ENCODE assay signal across 19 mouse cellular contexts in genomic region chr14:12029926-12030325, GRCm38 (mm10).
DNase-seq lines count a peak whose midpoint lies in the region; ATAC-seq and TF ChIP-seq lines count a peak whose summit lies in the region.
"Had no signal": no experiment of that assay in that cellular context is flagged by ENCODE, and none has a peak within 500 bp of the region (broad histone marks: within the 10 kb centered on the region; RNA-seq: fewer than 3 reads in every experiment).

No protein-coding gene starts in this region.

- no peaks in the 10 kb centered on the region for H3K4me1 ChIP-seq in intestine, embryonic 15.5 days (replicated peaks)
- H3K4me1 ChIP-seq: hindbrain, embryonic 13.5 days; megakaryocyte, embryonic 14.5 days; neural tube, embryonic 15.5 days; stomach, embryonic 15.5 days had no signal

- intact Hi-C loops in heart, postnatal 25 days (cut with DNase I): no loop called here

- no peak overlapping the region for H3K9ac ChIP-seq in intestine, embryonic 15.5 days
- H3K9ac ChIP-seq: embryonic facial prominence, embryonic 13.5 days; hindbrain, embryonic 13.5 days; limb, embryonic 12.5 days; liver, embryonic 14.5 days; neural tube, embryonic 15.5 days; stomach, embryonic 15.5 days had no signal

- no peak overlapping the region for H3K27ac ChIP-seq in layer of hippocampus, adult 2 months
- no peak overlapping the region for H3K27ac ChIP-seq in intestine, embryonic 15.5 days
- H3K27ac ChIP-seq: embryonic facial prominence, embryonic 13.5 days; forebrain, embryonic 10.5 days; hindbrain, embryonic 13.5 days; limb, embryonic 12.5 days; liver, embryonic 14.5 days; neural tube, embryonic 15.5 days; stomach, embryonic 15.5 days had no signal

- no peak overlapping the region for H3K4me3 ChIP-seq in layer of hippocampus, adult 2 months
- H3K4me3 ChIP-seq in intestine, embryonic 15.5 days (replicated peaks): no peak overlapping the region
- H3K4me3 ChIP-seq: embryonic facial prominence, embryonic 13.5 days; forebrain, embryonic 10.5 days; hindbrain, embryonic 13.5 days; limb, embryonic 12.5 days; megakaryocyte, embryonic 14.5 days; neural tube, embryonic 15.5 days; stomach, embryonic 15.5 days had no signal

- peak; percentile 41; the same call in 1 of the 2 replicates for TF ChIP-seq CTCF in layer of hippocampus, adult 2 months (conservative IDR thresholded peaks at IDR 0.05)

- no peaks in the 10 kb centered on the region for H3K9me3 ChIP-seq in intestine, embryonic 15.5 days
- H3K9me3 ChIP-seq: embryonic facial prominence, embryonic 13.5 days; hindbrain, embryonic 13.5 days; limb, embryonic 12.5 days; neural tube, embryonic 15.5 days; stomach, embryonic 15.5 days had no signal

- peak; percentile 81 for DNase-seq in heart, adult 11 months
- DNase-seq in heart, postnatal 25 days (ENCODE audit: low spot score): no peak
- no peak for DNase-seq in layer of hippocampus, adult 2 months (ENCODE audit: low spot score in 2 of 2)
- DNase-seq in layer of hippocampus, adult 11-12 months (ENCODE audit: low spot score): no peak
- DNase-seq in R1 (ENCODE audit: low read depth, low spot score): peak; percentile 14
- DNase-seq in kidney, postnatal 36 days: peak; percentile 14 to 56
- DNase-seq in left cerebral cortex, adult 11 months (ENCODE audit: low spot score): no peak
- DNase-seq: adrenal gland, adult 8-10 months; cerebellum, adult 2 months had no signal

- no peak overlapping the region for H3K4me2 ChIP-seq in intestine, embryonic 15.5 days (replicated peaks)
- H3K4me2 ChIP-seq: embryonic facial prominence, embryonic 13.5 days; hindbrain, embryonic 13.5 days; limb, embryonic 12.5 days; neural tube, embryonic 15.5 days; stomach, embryonic 15.5 days had no signal

- no peaks in the 10 kb centered on the region for H3K36me3 ChIP-seq in intestine, embryonic 15.5 days
- H3K36me3 ChIP-seq: embryonic facial prominence, embryonic 13.5 days; forebrain, embryonic 10.5 days; G1E; hindbrain, embryonic 13.5 days; limb, embryonic 12.5 days; neural tube, embryonic 15.5 days; stomach, embryonic 15.5 days had no signal

- 62% methylated on average over 2 of the region's 2 CpGs for WGBS in intestine, embryonic 15.5 days

- ATAC-seq in intestine, embryonic 15.5 days: no peak

- no peaks in the 10 kb centered on the region for H3K27me3 ChIP-seq in intestine, embryonic 15.5 days (replicated peaks)
- H3K27me3 ChIP-seq: embryonic facial prominence, embryonic 13.5 days; hindbrain, embryonic 13.5 days; limb, embryonic 12.5 days; megakaryocyte, embryonic 14.5 days; neural tube, embryonic 15.5 days; stomach, embryonic 15.5 days had no signal

Comparison
In these comparisons a context has a peak if more than half of its experiments do, and no peak if none do; other contexts are left out.
1. DNase-seq: peak in heart, adult 11 months (single experiment), R1 (single experiment) and kidney, postnatal 36 days (2 of 2); none in heart, postnatal 25 days (single experiment), layer of hippocampus, adult 2 months (0 of 2), layer of hippocampus, adult 11-12 months (single experiment) and left cerebral cortex, adult 11 months (single experiment).